Mouse (Mus musculus) thymus, adult 2 months (tissue): ENCODE results near the gene Pfkfb3.

Experiments used
- CTCF ChIP-seq: fragments of 200-500 bp; IDR thresholded peaks from 2 replicates; pipeline ENCODE4 v1.5.1; 2012; ENCODE audit warnings: mild to moderate bottlenecking, control low read depth, low read length, moderate library complexity, borderline replicate concordance; ENCODE audit not compliant: control insufficient read depth, poor library complexity, insufficient read depth; ENCODE audit errors: extremely low read depth
- POLR2A ChIP-seq: fragments of 200-500 bp; IDR thresholded peaks from 2 replicates; pipeline ENCODE4 v1.6.1; 2012; ENCODE audit warnings: mild to moderate bottlenecking, low read length, control low read depth, moderate library complexity; ENCODE audit not compliant: control insufficient read depth, poor library complexity, insufficient read depth; ENCODE audit errors: extremely low read depth

DNA sequence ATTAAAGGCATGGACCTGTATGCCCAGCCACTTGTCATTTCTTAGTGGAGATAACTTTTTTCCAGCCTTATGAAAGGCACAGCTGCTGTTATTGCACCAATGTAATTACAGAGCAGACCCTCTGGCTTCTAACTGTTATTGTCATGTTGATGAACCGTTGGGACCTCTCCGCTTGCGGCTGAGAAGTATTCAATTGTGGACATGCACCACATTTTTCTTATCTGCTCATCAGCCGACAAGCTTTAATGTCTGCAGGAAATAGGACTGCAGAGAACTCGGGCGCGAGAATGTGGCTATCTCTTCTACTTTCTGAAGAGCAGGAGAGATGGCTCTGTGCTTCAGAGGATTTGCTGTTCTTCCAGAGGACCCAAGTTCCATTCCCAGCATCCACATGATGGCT lies 12.4 kb upstream of the Pfkfb3 start:
- no peak for TF ChIP-seq CTCF
- no peak for TF ChIP-seq POLR2A
